In genomic region chr2:102277946-102278345, GRCm38 (mm10) we compare ENCODE assay signal across 13 mouse cellular contexts.
DNase-seq lines count a peak whose midpoint lies in the region; ATAC-seq lines count a peak whose summit lies in the region.
"Had no signal": no experiment of that assay in that cellular context is flagged by ENCODE, and none has a peak within 500 bp of the region (broad histone marks: within the 10 kb centered on the region; RNA-seq: fewer than 3 reads in every experiment).

No protein-coding gene starts in this region.

- H3K9me3 ChIP-seq in hindbrain, embryonic 11.5 days (ENCODE audit: control insufficient read depth, low read length), result no peaks in the 10 kb centered on the region
- no peaks in the 10 kb centered on the region for H3K9me3 ChIP-seq in hindbrain, embryonic 16.5 days (ENCODE audit: control insufficient read depth, low read length)
- no peaks in the 10 kb centered on the region for H3K9me3 ChIP-seq in hindbrain, embryonic 14.5 days (ENCODE audit: control insufficient read depth, low read length)
- no peaks in the 10 kb centered on the region for H3K9me3 ChIP-seq in forebrain, embryonic 11.5 days (ENCODE audit: control insufficient read depth, low read length)
- H3K9me3 ChIP-seq: forebrain, embryonic 13.5 days; heart, embryonic 10.5 days; intestine, embryonic 15.5 days had no signal

- no peaks in the 10 kb centered on the region for H3K36me3 ChIP-seq in hindbrain, embryonic 11.5 days (ENCODE audit: control insufficient read depth, insufficient read depth, low read length)
- no peaks in the 10 kb centered on the region for H3K36me3 ChIP-seq in hindbrain, embryonic 16.5 days (ENCODE audit: control insufficient read depth, insufficient read depth, low read length)
- H3K36me3 ChIP-seq in hindbrain, embryonic 14.5 days (replicated peaks; ENCODE audit: control insufficient read depth, insufficient read depth), result no peaks in the 10 kb centered on the region
- H3K36me3 ChIP-seq in forebrain, embryonic 11.5 days (ENCODE audit: control insufficient read depth, insufficient read depth, low read length), result no peaks in the 10 kb centered on the region
- H3K36me3 ChIP-seq: heart, embryonic 10.5 days; intestine, embryonic 15.5 days had no signal

- 32% methylated on average over 1 of the region's 1 CpGs for WGBS in hindbrain, embryonic 11.5 days
- WGBS in hindbrain, embryonic 16.5 days, result 47% methylated on average over 1 of the region's 1 CpGs
- WGBS in hindbrain, embryonic 14.5 days, result 64% methylated on average over 1 of the region's 1 CpGs
- 48% methylated on average over 1 of the region's 1 CpGs for WGBS in forebrain, embryonic 11.5 days

- no peaks in the 10 kb centered on the region for H3K4me1 ChIP-seq in hindbrain, embryonic 11.5 days (replicated peaks; ENCODE audit: control insufficient read depth, insufficient read depth, low read length)
- H3K4me1 ChIP-seq in hindbrain, embryonic 16.5 days (ENCODE audit: control insufficient read depth, insufficient read depth, low read depth, low read length), result no peaks in the 10 kb centered on the region
- peaks cover 8% of the 10 kb centered on the region; the same call in 1 of the 2 replicates for H3K4me1 ChIP-seq in hindbrain, embryonic 14.5 days (replicated peaks; ENCODE audit: control insufficient read depth, insufficient read depth, low read length)
- peaks cover 2% of the 10 kb centered on the region; the same call in 1 of the 2 replicates for H3K4me1 ChIP-seq in forebrain, embryonic 11.5 days (replicated peaks; ENCODE audit: control insufficient read depth, insufficient read depth, low read length)
- H3K4me1 ChIP-seq: heart, embryonic 10.5 days; intestine, embryonic 15.5 days had no signal

- H3K9ac ChIP-seq in hindbrain, embryonic 11.5 days (ENCODE audit: low read depth, low read length), result no peak overlapping the region
- no peak overlapping the region for H3K9ac ChIP-seq in hindbrain, embryonic 16.5 days (ENCODE audit: low read depth, low read length)
- no peak overlapping the region for H3K9ac ChIP-seq in hindbrain, embryonic 14.5 days
- no peak overlapping the region for H3K9ac ChIP-seq in forebrain, embryonic 11.5 days (ENCODE audit: low read length)
- H3K9ac ChIP-seq: forebrain, embryonic 13.5 days; intestine, embryonic 15.5 days; liver, embryonic 14.5 days had no signal

- peak; percentile 10 for DNase-seq in hindbrain, embryonic 11.5 days (ENCODE audit: low spot score)
- DNase-seq in 416B (ENCODE audit: low read depth), result peak; percentile 70
- peak; percentile 30 for DNase-seq in c-Kit-positive CD71-negative TER-119-negative erythroid progenitor cells, embryonic 14.5 days (ENCODE audit: low read depth)
- DNase-seq in hindbrain, embryonic 14.5 days (ENCODE audit: low spot score), result no peak
- DNase-seq in forebrain, embryonic 11.5 days (ENCODE audit: low spot score), result no peak
- no peak for DNase-seq in T-cell, adult 2 months (ENCODE audit: low spot score)
- DNase-seq in layer of hippocampus, adult 8-10 months (ENCODE audit: low spot score in 2 of 2), result no peak
- DNase-seq: cerebellum, adult 11-12 months had no signal

- H3K27me3 ChIP-seq in hindbrain, embryonic 11.5 days (ENCODE audit: control insufficient read depth, insufficient read depth, low read length), result no peaks in the 10 kb centered on the region
- H3K27me3 ChIP-seq in hindbrain, embryonic 16.5 days (replicated peaks; ENCODE audit: control insufficient read depth, insufficient read depth, low read length), result no peaks in the 10 kb centered on the region
- no peaks in the 10 kb centered on the region for H3K27me3 ChIP-seq in hindbrain, embryonic 14.5 days (ENCODE audit: control insufficient read depth, insufficient read depth, low read length)
- no peaks in the 10 kb centered on the region for H3K27me3 ChIP-seq in forebrain, embryonic 11.5 days (ENCODE audit: control insufficient read depth, insufficient read depth, low read length)
- H3K27me3 ChIP-seq: forebrain, embryonic 13.5 days; intestine, embryonic 15.5 days had no signal

- H3K27ac ChIP-seq in hindbrain, embryonic 11.5 days (ENCODE audit: low read depth, low read length), result no peak overlapping the region
- H3K27ac ChIP-seq in hindbrain, embryonic 16.5 days (ENCODE audit: low read depth, low read length), result no peak overlapping the region
- H3K27ac ChIP-seq in hindbrain, embryonic 14.5 days, result peak overlapping the region; percentile 69; the same call in 1 of the 2 replicates
- no peak overlapping the region for H3K27ac ChIP-seq in forebrain, embryonic 11.5 days (ENCODE audit: low read depth, low read length)
- H3K27ac ChIP-seq: heart, embryonic 10.5 days; intestine, embryonic 15.5 days; liver, embryonic 14.5 days had no signal

- no peak overlapping the region for H3K4me2 ChIP-seq in hindbrain, embryonic 11.5 days (replicated peaks; ENCODE audit: low read depth, low read length)
- no peak overlapping the region for H3K4me2 ChIP-seq in hindbrain, embryonic 16.5 days (ENCODE audit: low read length)
- no peak overlapping the region for H3K4me2 ChIP-seq in hindbrain, embryonic 14.5 days (replicated peaks)
- H3K4me2 ChIP-seq in forebrain, embryonic 11.5 days (ENCODE audit: low read depth, low read length, severe bottlenecking), result no peak overlapping the region
- H3K4me2 ChIP-seq: forebrain, embryonic 13.5 days; intestine, embryonic 15.5 days had no signal

- ATAC-seq in hindbrain, embryonic 11.5 days (ENCODE audit: low FRiP score), result no peak
- no peak for ATAC-seq in hindbrain, embryonic 16.5 days
- ATAC-seq in hindbrain, embryonic 14.5 days (ENCODE audit: low FRiP score), result no peak
- ATAC-seq in forebrain, embryonic 11.5 days (replicated peaks; ENCODE audit: low FRiP score), result no peak
- ATAC-seq: forebrain, embryonic 13.5 days; intestine, embryonic 15.5 days had no signal

- no peak overlapping the region for H3K4me3 ChIP-seq in hindbrain, embryonic 11.5 days (ENCODE audit: low read depth, low read length)
- no peak overlapping the region for H3K4me3 ChIP-seq in hindbrain, embryonic 16.5 days (ENCODE audit: low read length)
- no peak overlapping the region for H3K4me3 ChIP-seq in hindbrain, embryonic 14.5 days (replicated peaks; ENCODE audit: low read length)
- no peak overlapping the region for H3K4me3 ChIP-seq in forebrain, embryonic 11.5 days (ENCODE audit: low read depth, low read length)
- H3K4me3 ChIP-seq: forebrain, embryonic 13.5 days; heart, embryonic 10.5 days; intestine, embryonic 15.5 days had no signal

Comparison
In these comparisons a context has a peak if more than half of its experiments do, and no peak if none do; other contexts are left out.
1. DNase-seq: peak in hindbrain, embryonic 11.5 days (single experiment), 416B (single experiment) and c-Kit-positive CD71-negative TER-119-negative erythroid progenitor cells, embryonic 14.5 days (single experiment); none in hindbrain, embryonic 14.5 days (single experiment), forebrain, embryonic 11.5 days (single experiment), T-cell, adult 2 months (single experiment) and layer of hippocampus, adult 8-10 months (0 of 2).